Mouse (Mus musculus) bone marrow, adult 2 months (tissue): ENCODE measurements around the gene Tbc1d30.

Experiments
- CTCF ChIP-seq: fragments of 200-500 bp; IDR thresholded peaks from 2 replicates; pipeline ENCODE4 v1.5.1; 2011; ENCODE audit warnings: low read length, control low read depth; ENCODE audit not compliant: control insufficient read depth, insufficient read depth
- POLR2A ChIP-seq: fragments of 200-500 bp; IDR thresholded peaks from 2 replicates; pipeline ENCODE4 v1.6.1; 2011; ENCODE audit warnings: low read depth, mild to moderate bottlenecking, control low read depth, low read length, borderline replicate concordance; ENCODE audit not compliant: control insufficient read depth

GRCm38 (mm10) chr10:121218616-121219015, 132.5 kb downstream of the Tbc1d30 start:
- no peak for TF ChIP-seq CTCF
- no peak for TF ChIP-seq POLR2A
